Mouse (Mus musculus) megakaryocyte, embryonic 14.5 days (primary cell): ENCODE data around the gene Zranb3.

Source experiments
- FLI1 ChIP-seq: IDR thresholded peaks from 2 replicates; pipeline ENCODE4 v1.6.1; 2012; ENCODE audit warnings: low read length, inconsistent platforms, mixed read lengths
- GATA1 ChIP-seq: IDR thresholded peaks from 3 replicates; pipeline ENCODE4 v1.6.1; 2012; ENCODE audit warnings: mixed read lengths, low read length, inconsistent platforms, borderline replicate concordance

- TF ChIP-seq GATA1, result no peak
- no peak for TF ChIP-seq FLI1
These were observed 159.3 kb downstream of the Zranb3 start for GRCm38 (mm10) chr1:127943516-127943915.
